Mouse (Mus musculus) forebrain, embryonic 13.5 days (tissue): ENCODE results near the gene Ank3. TPM values are rescaled to one million over a fixed set of nuclear protein-coding genes. Genes with fewer than 3 reads are reported as not detected.

ENCODE experiments used
- ATAC-seq: fragments of 200-750 bp; cut with Nextera tagmentation; 2 replicates; pipeline ENCODE4 v1.8.0; 2017
- H3K27ac ChIP-seq: fragments of 300-500 bp; sonication (generic); 2 replicates; pipeline ENCODE4 v1.5.1; 2015; ENCODE audit warnings: inconsistent platforms, mild to moderate bottlenecking, moderate library complexity
- H3K27me3 ChIP-seq: fragments of 300-500 bp; sonication (generic); 2 replicates; pipeline ENCODE4 v1.6.1; 2015; ENCODE audit warnings: mild to moderate bottlenecking, inconsistent platforms
- H3K36me3 ChIP-seq: fragments of 300-500 bp; sonication (generic); 2 replicates; pipeline ENCODE4 v1.6.1; 2015; ENCODE audit warnings: mild to moderate bottlenecking, inconsistent platforms; ENCODE audit not compliant: poor library complexity, severe bottlenecking
- H3K4me1 ChIP-seq: fragments of 300-500 bp; sonication (generic); 2 replicates; pipeline ENCODE4 v1.6.1; 2015; ENCODE audit warnings: inconsistent platforms
- H3K4me2 ChIP-seq: fragments of 300-500 bp; sonication (generic); 2 replicates; pipeline ENCODE4 v1.6.1; 2015; ENCODE audit warnings: inconsistent platforms, mild to moderate bottlenecking, moderate library complexity
- H3K4me3 ChIP-seq: fragments of 300-500 bp; sonication (generic); 2 replicates; pipeline ENCODE4 v1.5.1; 2015; ENCODE audit warnings: mild to moderate bottlenecking, inconsistent platforms
- H3K9ac ChIP-seq: fragments of 300-500 bp; sonication (generic); 2 replicates; pipeline ENCODE4 v1.6.1; 2015; ENCODE audit warnings: mild to moderate bottlenecking, inconsistent platforms
- H3K9me3 ChIP-seq: fragments of 300-500 bp; sonication (generic); replicated peaks from 2 replicates; pipeline ENCODE4 v1.6.1; 2016; ENCODE audit warnings: inconsistent platforms
- WGBS: fragments of 180-500 bp; shearing (Covaris S2); methylation state at CpG from one replicate; pipeline ENCODE4 v1.1.7; 2015; 5-methylcytosine and 5-hydroxymethylcytosine counted together
- polyA plus RNA-seq: library from polyadenylated mRNA; unstranded; fragments of >200 nt; fragmentation: Nextera tagmentation; extraction: Ambion mirVana; gene quantifications from 2 replicates; pipeline ENCODE4 v1.2.1, GENCODE M21; 2015

Gene Ank3
- polyA plus RNA-seq, 1 experiment from 2014 or later, result 63.5 TPM

DNA sequence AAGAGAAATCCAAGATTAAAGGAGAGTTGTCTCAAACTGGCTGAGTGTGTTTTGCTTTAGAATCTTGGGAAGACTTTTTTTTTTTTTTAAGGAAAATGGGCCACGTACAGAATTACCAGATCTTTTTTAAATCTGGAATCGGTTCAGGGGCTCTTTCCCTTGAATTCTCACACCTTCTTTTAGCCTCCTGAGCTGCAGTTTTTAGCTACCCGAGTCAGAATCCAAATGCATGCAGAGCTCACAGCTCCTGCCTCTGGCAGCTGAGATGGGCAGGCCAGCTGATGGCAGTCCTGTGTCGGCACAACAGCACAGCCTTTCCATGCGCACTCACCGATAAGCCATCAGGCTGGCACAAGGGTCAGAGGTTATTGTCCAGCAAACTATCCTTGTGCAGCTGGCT lies 406.0 kb downstream of the Ank3 start:
- whole genome bisulfite sequencing, result 64% methylated on average over 6 of the region's 6 CpGs
- Histone ChIP-seq H3K27ac (peak overlapping the region; percentile 25; the same call in 1 of the 2 replicates), H3K4me2 (no peak overlapping the region), H3K4me1 (peaks cover 17% of the 10 kb centered on the region), H3K9me3 (no peaks in the 10 kb centered on the region), H3K27me3 (no peaks in the 10 kb centered on the region), H3K36me3 (peaks cover 8% of the 10 kb centered on the region), H3K4me3 (no peak overlapping the region), H3K9ac (no peak overlapping the region)
- ATAC-seq, result no peak

DNA sequence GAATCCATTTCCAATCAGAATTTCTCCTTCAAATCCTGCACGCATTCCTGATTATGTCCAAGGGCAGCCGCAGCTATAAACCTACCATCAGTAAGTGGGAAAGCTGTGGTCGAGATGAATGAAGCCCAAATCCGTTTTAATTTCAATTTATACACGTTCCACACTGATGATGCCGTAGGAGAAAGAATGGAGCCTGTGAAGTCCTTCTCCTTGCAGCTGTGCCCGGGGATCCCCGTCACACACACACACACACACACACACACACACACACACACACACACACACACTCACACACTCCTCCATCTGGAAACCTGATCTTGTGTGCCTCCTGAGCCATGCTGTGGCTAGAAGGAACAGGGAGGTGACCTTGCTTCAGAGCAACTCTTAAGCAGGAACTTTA lies 412.2 kb downstream of the Ank3 start:
- peaks cover 13% of the 10 kb centered on the region for H3K36me3 ChIP-seq
- peaks cover 5% of the 10 kb centered on the region; the same call in 1 of the 2 replicates for H3K4me1 ChIP-seq
- no peak overlapping the region for H3K4me2 ChIP-seq
- H3K27ac ChIP-seq, result no peak overlapping the region
- H3K4me3 ChIP-seq, result no peak overlapping the region
- no peaks in the 10 kb centered on the region for H3K9me3 ChIP-seq
- H3K9ac ChIP-seq, result no peak overlapping the region
- no peak for ATAC-seq
- no peaks in the 10 kb centered on the region for H3K27me3 ChIP-seq
- WGBS, result 93% methylated on average over 8 of the region's 8 CpGs

DNA sequence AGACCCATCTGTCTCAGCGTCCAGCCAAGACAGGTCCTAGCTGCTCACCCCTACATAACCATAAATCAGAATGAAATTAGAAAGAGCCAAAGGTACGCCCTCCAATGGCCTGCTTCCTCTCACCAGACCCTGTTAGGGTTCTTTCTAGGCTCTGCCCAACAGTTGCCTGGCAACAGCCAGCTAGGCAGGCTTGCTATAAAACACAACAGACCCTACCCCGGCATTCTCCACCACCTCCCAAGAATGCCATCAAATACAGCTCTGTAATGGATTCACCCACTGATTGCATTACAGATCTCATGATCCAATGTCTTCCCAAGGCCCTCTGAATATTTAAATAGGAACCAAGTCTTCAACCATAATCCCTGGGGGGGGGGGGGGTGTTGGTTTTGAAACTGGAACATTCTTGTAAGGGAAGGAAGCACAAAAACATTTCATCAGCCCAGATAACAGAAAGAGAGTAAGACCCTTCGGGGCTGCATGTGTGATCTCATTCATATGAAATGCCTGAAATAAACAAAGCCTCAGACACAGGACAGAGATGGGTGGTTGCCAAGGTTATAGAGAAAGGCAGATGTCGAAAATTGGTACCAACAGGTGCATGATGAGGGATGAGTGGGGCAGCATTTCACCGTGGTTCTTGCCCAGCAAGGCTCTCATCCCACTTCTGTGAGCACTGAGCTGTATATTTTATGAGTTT lies 415.4 kb downstream of the Ank3 start:
- 75% methylated on average over 6 of the region's 6 CpGs for WGBS
- Histone ChIP-seq H3K36me3 (peaks cover 16% of the 10 kb centered on the region), H3K4me1 (peaks cover 5% of the 10 kb centered on the region; the same call in 1 of the 2 replicates), H3K9me3 (no peaks in the 10 kb centered on the region), H3K4me2 (no peak overlapping the region), H3K27ac (no peak overlapping the region), H3K27me3 (no peaks in the 10 kb centered on the region), H3K9ac (no peak overlapping the region), H3K4me3 (no peak overlapping the region)
- ATAC-seq, result no peak

DNA sequence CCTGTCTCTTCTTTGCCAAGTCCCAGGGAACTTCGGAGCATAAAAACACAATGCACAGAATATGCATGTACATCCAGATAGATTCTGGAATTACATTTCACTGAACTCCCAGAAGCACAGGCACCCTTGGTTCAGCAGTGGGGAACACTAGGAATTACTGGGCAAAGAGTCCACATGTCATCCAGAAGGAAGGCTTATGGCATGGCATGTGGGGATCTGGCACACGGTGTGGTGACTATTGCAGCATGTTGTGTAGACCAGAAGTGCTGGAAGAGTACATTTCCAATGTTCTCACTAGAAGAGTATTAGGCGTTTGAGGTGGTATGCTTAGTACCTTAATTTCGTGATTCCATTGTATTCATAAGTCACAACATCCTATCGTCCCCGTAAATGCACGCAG lies 422.7 kb downstream of the Ank3 start:
- H3K9me3 ChIP-seq, result no peaks in the 10 kb centered on the region
- 93% methylated on average over 7 of the region's 7 CpGs for WGBS
- H3K4me2 ChIP-seq, result no peak overlapping the region
- H3K4me1 ChIP-seq, result no peaks in the 10 kb centered on the region
- ATAC-seq, result no peak
- no peak overlapping the region for H3K4me3 ChIP-seq
- H3K36me3 ChIP-seq, result peaks cover 28% of the 10 kb centered on the region
- no peaks in the 10 kb centered on the region for H3K27me3 ChIP-seq
- no peak overlapping the region for H3K9ac ChIP-seq
- no peak overlapping the region for H3K27ac ChIP-seq

DNA sequence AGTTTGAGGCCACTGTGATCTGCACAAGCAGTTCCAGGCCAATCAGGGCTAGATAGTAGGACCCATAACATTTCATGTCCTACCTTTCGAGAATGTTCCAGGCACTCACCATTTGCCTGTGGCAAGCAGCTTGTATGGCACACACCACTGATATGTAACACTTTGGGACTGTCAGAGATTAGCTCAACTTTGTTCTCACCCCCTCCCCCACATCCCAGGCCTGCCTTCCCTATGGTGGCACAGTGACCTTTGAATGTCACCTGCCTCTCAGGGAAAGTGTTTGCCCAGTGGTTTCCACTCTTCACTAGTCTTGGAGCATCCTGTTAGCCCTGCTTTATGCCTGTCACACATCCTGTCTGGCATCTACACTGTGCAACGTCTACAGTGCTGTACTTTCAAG lies 430.2 kb downstream of the Ank3 start:
- 81% methylated on average over 2 of the region's 2 CpGs for WGBS
- ATAC-seq, result no peak

DNA sequence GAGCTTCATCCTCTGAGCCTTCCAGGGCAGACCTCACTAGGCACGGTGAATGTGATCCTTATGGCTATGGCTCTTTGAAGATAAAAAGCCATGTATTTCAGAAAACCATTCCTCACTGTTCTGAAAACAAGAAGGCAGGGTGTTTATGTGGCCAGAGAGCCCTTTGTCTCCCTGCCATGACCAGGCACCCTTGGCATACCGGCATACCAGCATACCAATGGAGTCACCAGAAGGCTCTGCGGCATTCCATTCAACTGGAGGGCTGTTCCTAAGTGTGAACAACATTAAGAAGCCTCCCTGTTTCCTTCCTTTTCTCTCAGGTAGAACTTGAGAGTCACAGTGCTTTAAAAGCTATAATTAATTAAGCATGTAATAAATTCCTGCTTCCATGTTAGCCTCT lies 430.7 kb downstream of the Ank3 start:
- Histone ChIP-seq H3K36me3 (peaks cover 6% of the 10 kb centered on the region), H3K4me2 (no peak overlapping the region), H3K27ac (no peak overlapping the region), H3K9ac (no peak overlapping the region), H3K27me3 (no peaks in the 10 kb centered on the region), H3K4me1 (no peaks in the 10 kb centered on the region), H3K4me3 (no peak overlapping the region), H3K9me3 (no peaks in the 10 kb centered on the region)
- ATAC-seq, result no peak
- WGBS, result 87% methylated on average over 3 of the region's 3 CpGs

More for the DNA sequence above, 430.2 kb downstream of the Ank3 start:
- Histone ChIP-seq H3K36me3 (peaks cover 11% of the 10 kb centered on the region), H3K4me3 (no peak overlapping the region), H3K4me2 (no peak overlapping the region), H3K27me3 (no peaks in the 10 kb centered on the region), H3K27ac (no peak overlapping the region), H3K9ac (no peak overlapping the region), H3K4me1 (no peaks in the 10 kb centered on the region), H3K9me3 (no peaks in the 10 kb centered on the region)

DNA sequence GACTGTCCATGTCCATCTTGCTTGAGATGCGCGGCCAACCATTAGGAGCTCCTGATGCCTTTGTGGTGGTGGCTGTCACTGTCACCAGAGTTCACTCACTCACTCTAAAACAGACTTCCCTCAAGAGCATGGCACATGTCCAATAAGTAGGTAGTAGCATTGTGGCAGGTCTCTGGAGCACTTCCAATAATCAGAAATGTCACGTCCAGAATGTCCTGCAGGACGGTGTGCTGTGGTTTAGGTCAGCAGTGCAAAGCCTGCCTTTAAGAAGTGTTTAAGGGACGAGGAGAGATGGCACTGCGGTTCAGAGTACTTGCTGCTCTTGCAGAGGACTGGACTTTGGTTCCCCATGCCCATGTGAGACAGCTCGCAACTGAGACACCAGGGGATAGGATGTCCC lies 433.0 kb downstream of the Ank3 start:
- H3K36me3 ChIP-seq, result no peaks in the 10 kb centered on the region
- no peak overlapping the region for H3K9ac ChIP-seq
- 82% methylated on average over 7 of the region's 7 CpGs for WGBS
- peaks cover 11% of the 10 kb centered on the region; the same call in 1 of the 2 replicates for H3K4me1 ChIP-seq
- H3K4me2 ChIP-seq, result no peak overlapping the region
- no peaks in the 10 kb centered on the region for H3K9me3 ChIP-seq
- no peak for ATAC-seq
- no peak overlapping the region for H3K4me3 ChIP-seq
- no peak overlapping the region for H3K27ac ChIP-seq
- no peaks in the 10 kb centered on the region for H3K27me3 ChIP-seq

DNA sequence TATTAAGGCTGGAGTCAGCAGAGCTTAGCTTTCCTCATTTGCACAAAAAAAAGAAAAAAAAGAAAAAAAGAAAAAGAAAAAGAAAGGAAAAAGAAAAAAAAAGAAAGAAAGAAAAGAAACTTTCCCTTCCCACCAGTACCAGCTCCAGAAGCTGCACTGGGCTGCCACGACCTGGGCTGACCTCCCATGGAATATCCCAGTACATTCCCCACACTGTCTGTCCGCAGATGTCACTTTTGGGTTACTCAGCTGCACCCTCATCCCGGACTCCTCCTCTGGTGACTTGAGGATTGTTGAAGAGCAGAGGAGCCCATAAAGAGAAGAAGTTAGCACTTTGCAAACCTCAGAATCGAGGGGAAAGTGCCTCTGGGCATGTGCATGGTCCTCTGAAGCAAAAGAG lies 433.7 kb downstream of the Ank3 start:
- Histone ChIP-seq H3K9ac (no peak overlapping the region), H3K27ac (no peak overlapping the region), H3K4me2 (no peak overlapping the region), H3K4me3 (no peak overlapping the region), H3K27me3 (no peaks in the 10 kb centered on the region), H3K9me3 (no peaks in the 10 kb centered on the region), H3K36me3 (no peaks in the 10 kb centered on the region), H3K4me1 (peaks cover 11% of the 10 kb centered on the region; the same call in 1 of the 2 replicates)
- ATAC-seq, result no peak
- 84% methylated on average over 4 of the region's 4 CpGs for WGBS

DNA sequence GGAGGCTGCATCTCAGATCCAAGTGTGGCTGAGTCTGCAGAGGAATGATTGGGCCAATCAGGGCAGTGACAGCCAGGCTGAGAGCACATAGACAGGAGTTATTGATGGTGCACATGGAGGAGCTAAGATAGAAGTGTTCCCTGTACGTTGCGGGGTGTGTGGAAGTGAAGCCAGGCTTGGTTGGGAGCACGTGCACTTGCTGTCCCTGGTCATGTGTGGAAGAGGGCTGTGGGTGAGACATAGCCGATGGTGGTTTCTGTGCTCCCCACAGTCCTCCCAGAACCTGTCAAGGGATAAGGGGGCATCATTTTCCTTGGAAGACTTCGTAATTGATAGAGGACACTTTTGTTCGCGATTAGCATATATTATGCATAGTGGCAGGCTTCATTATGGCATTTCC lies 434.2 kb downstream of the Ank3 start:
- Histone ChIP-seq H3K4me2 (no peak overlapping the region), H3K4me1 (peaks cover 11% of the 10 kb centered on the region; the same call in 1 of the 2 replicates), H3K4me3 (no peak overlapping the region), H3K27me3 (no peaks in the 10 kb centered on the region), H3K27ac (no peak overlapping the region), H3K36me3 (no peaks in the 10 kb centered on the region), H3K9ac (no peak overlapping the region), H3K9me3 (no peaks in the 10 kb centered on the region)
- no peak for ATAC-seq
- 84% methylated on average over 7 of the region's 7 CpGs for WGBS

DNA sequence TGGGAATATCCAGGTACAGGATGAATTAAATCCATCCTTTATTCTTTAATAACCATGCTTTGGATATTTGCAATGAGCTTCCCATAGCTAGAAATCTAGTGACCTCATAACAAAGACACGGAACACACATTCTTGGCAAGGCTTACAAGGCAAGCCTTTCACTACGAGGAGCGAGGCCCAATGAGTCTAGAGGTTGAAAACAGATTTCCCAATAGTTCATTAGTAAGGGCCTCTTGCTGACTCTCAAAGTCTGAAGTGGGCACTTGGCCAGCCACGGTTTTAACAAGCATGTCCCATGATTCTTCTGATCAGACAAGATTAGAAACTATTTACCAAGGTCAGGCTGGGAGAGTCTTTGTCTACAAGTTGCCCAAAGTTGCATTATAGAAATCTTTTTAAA lies 436.1 kb downstream of the Ank3 start:
- peak; percentile 73; the same call in 1 of the 2 replicates for ATAC-seq
- H3K4me2 ChIP-seq, result no peak overlapping the region
- no peaks in the 10 kb centered on the region for H3K36me3 ChIP-seq
- peaks cover 11% of the 10 kb centered on the region; the same call in 1 of the 2 replicates for H3K4me1 ChIP-seq
- WGBS, result 37% methylated on average over 4 of the region's 4 CpGs
- no peak overlapping the region for H3K4me3 ChIP-seq
- no peak overlapping the region for H3K9ac ChIP-seq
- H3K9me3 ChIP-seq, result no peaks in the 10 kb centered on the region
- no peaks in the 10 kb centered on the region for H3K27me3 ChIP-seq
- no peak overlapping the region for H3K27ac ChIP-seq

DNA sequence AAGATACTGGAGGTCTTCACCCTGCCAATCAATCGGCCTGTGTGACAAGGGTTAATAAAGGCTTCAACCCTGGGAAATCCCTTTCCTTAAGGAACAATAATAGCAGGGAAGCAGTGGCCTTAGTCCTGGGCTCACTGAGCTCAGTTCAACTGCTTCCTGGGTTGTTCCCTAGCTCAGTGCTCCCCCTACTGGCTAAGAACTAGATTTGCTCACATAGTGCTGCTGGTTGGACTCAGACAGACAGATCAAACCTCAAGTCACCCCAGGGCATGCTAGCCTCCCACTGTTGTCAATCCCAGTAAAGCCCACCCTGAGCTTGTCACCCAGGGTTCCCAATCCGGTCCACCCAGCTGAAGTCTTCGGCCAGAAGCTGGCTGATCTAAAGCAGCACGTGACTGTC lies 447.2 kb downstream of the Ank3 start:
- H3K4me1 ChIP-seq, result no peaks in the 10 kb centered on the region
- ATAC-seq, result peak; percentile 80
- H3K36me3 ChIP-seq, result peaks cover 9% of the 10 kb centered on the region
- H3K4me2 ChIP-seq, result no peak overlapping the region
- no peaks in the 10 kb centered on the region for H3K27me3 ChIP-seq
- no peak overlapping the region for H3K4me3 ChIP-seq
- no peak overlapping the region for H3K27ac ChIP-seq
- WGBS, result 36% methylated on average over 4 of the region's 4 CpGs
- H3K9ac ChIP-seq, result no peak overlapping the region
- H3K9me3 ChIP-seq, result no peaks in the 10 kb centered on the region

DNA sequence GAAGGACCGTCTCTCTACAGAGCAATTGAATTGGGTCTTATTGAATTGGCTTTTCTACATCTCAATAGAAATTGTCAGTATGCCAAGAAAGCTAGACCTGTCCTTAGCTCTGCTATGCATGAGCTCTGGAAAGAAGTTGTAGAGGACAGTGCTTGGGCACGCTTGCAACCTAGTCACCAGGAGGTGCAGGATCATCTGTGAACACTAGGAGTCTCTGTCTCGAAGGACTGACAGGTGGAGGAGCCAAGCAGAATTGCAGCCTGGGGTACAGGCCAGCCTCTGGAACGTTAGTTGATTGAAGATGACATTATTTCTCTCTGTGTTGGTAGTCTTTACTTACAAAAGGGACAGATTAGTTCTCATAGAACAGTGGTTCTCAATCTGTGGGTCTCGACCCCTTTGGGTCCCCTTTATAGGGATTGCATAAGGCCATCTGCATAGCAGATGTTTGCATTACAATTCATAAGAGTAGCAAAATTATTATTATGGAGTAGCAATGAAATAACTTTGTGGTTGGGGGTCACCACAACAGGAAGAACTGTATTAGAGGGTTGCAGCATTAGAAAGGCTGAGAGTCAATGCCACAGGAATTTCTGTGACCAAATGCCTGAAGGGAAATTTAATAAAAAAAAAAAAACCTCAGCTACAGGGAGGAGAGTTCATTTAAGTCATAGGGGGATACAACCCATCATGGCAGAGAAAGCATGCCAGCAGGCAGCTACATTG lies 454.0 kb downstream of the Ank3 start:
- H3K27ac ChIP-seq, result no peak overlapping the region
- no peaks in the 10 kb centered on the region for H3K27me3 ChIP-seq
- no peak for ATAC-seq

More for the DNA sequence above, 454.0 kb downstream of the Ank3 start:
- WGBS, result 62% methylated on average over 5 of the region's 5 CpGs
- Histone ChIP-seq H3K4me2 (no peak overlapping the region), H3K4me1 (no peaks in the 10 kb centered on the region), H3K36me3 (peaks cover 12% of the 10 kb centered on the region), H3K9me3 (no peaks in the 10 kb centered on the region), H3K9ac (no peak overlapping the region), H3K4me3 (no peak overlapping the region)
